Mouse (Mus musculus): ENCODE data around the gene Car14.

- TF ChIP-seq CTCF (IDR thresholded peaks at IDR 0.05 in 2 of 3, conservative IDR thresholded peaks at IDR 0.05 in 1 of 3; ENCODE audit: control insufficient read depth in 1 of 3, insufficient read depth in 1 of 3, low read depth in 2 of 3, low read length in 3 of 3, poor library complexity in 1 of 3, severe bottlenecking in 1 of 3) (no peak), POLR2A (IDR thresholded peaks at IDR 0.05; ENCODE audit: control insufficient read depth in 1 of 2, insufficient read depth in 1 of 2, low read depth in 1 of 2, low read length in 2 of 2, poor library complexity in 1 of 2) (no peak), CHD2 (IDR thresholded peaks at IDR 0.05; ENCODE audit: low read length) (no peak), ZKSCAN1 (IDR thresholded peaks at IDR 0.05; ENCODE audit: low read depth, low read length) (no peak), TCF12 (IDR thresholded peaks at IDR 0.05; ENCODE audit: low read depth, low read length) (no peak), GATA1 (IDR thresholded peaks at IDR 0.05; ENCODE audit: low read depth, low read length) (no peak), ZNF384 (IDR thresholded peaks at IDR 0.05; ENCODE audit: low read depth, low read length) (no peak), HCFC1 (IDR thresholded peaks at IDR 0.05; ENCODE audit: low read depth, low read length) (no peak), NELFE (IDR thresholded peaks at IDR 0.05; ENCODE audit: low read depth, low read length) (no peak)
Measured at GRCm38 (mm10) chr3:95856115-95856514, 48.4 kb downstream of the Car14 start.

All from MEL (cell line).